Comparison of ENCODE assay signal across 9 mouse cellular contexts in the genomic region with DNA sequence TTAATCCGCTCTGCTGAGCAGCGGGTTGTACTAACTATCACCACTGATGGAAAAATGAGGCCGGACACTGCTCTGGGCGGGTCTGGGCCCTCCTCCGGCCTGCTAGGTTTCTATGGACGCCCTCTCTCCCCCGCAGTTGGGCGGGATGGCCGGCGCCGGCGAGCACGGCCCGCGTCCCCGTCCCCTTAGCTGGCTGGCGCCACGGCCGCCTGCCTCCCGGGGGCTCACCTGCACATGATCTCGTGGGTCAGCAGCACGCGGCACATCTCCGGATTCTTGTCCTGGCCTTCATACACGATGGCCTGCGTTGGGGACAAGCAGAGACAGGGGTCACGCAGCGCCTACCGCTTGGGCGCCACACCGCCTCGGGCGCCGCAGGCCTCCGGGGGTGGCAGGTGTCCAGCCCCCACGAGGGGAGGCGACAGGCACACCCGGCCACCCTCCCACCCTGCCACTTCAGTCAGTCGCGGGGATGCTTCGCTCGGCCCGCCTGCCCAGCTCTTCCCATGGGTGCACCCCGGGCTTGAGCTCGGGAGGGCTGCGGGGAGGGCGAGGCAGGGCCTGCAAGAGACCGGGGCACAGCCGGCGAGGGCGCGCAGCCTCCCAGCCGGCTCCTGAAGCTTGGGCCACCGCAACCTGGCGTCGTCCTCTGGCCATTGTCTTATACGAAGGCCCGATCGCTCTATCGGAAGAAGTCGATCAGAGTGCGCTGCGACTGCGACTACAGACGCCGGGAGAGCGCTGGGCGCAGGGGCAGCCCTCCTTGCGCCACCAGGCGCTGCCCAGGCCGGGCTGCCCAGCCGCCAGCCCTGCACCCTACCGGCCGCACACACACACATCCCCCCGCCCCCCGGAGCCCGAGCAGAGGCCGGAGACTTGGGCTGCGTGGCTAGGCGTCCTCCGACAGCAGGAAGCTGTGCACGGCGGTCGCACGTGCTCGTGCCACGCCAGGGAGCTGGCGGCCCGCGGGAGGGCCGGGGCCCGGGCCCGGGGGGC. TPM values are rescaled to one million over a fixed set of nuclear protein-coding genes. Genes with fewer than 3 reads are reported as not detected.
DNase-seq lines count a peak whose midpoint lies in the region; ATAC-seq and TF ChIP-seq lines count a peak whose summit lies in the region.
"Had no signal": no experiment of that assay in that cellular context is flagged by ENCODE, and none has a peak within 500 bp of the region (broad histone marks: within the 10 kb centered on the region; RNA-seq: fewer than 3 reads in every experiment).

No protein-coding gene starts in this region.

- no peak for TF ChIP-seq POLR2A in limb, embryonic 14.5 days (IDR thresholded peaks at IDR 0.05; ENCODE audit: borderline replicate concordance, extremely low read depth, insufficient read depth, insufficient read length)
- TF ChIP-seq POLR2A in testis, adult 2 months (IDR thresholded peaks at IDR 0.05; ENCODE audit: control insufficient read depth, low read depth, low read length): no peak

- peak overlapping the region; percentile 99 for H3K4me3 ChIP-seq in brown adipose tissue, adult 24 weeks (ENCODE audit: insufficient read depth, low read depth, low read length)
- peak overlapping the region; percentile 44 for H3K4me3 ChIP-seq in heart, embryonic 12.5 days
- H3K4me3 ChIP-seq in limb, embryonic 14.5 days (replicated peaks; ENCODE audit: low read length): peak overlapping the region; percentile 84
- peak overlapping the region; percentile 70 for H3K4me3 ChIP-seq in testis, adult 2 months (ENCODE audit: control insufficient read depth, low read depth, low read length)
- H3K4me3 ChIP-seq: erythroblast, embryonic 14.5 days had no signal

- H3K9ac ChIP-seq in heart, embryonic 12.5 days: peak overlapping the region; percentile 40
- H3K9ac ChIP-seq in limb, embryonic 14.5 days (ENCODE audit: low read depth, low read length, severe bottlenecking): peak overlapping the region; percentile 98

- TF ChIP-seq CTCF in testis, adult 2 months (IDR thresholded peaks at IDR 0.05; ENCODE audit: control insufficient read depth, insufficient read depth, insufficient replicate concordance, low read depth, low read length): no peak

- WGBS in heart, embryonic 12.5 days: 1% methylated on average over 91 of the region's 93 CpGs
- 3% methylated on average over 67 of the region's 93 CpGs for WGBS in limb, embryonic 14.5 days

- peaks cover 65% of the 10 kb centered on the region for H3K27me3 ChIP-seq in heart, embryonic 12.5 days (replicated peaks)
- peaks cover 4% of the 10 kb centered on the region for H3K27me3 ChIP-seq in limb, embryonic 14.5 days (ENCODE audit: control insufficient read depth, insufficient read depth, low read length)
- peaks cover 2% of the 10 kb centered on the region; the same call in 1 of the 2 replicates for H3K27me3 ChIP-seq in testis, adult 2 months (ENCODE audit: control insufficient read depth, insufficient read depth, low read length)

- no peaks in the 10 kb centered on the region for H3K9me3 ChIP-seq in heart, embryonic 12.5 days (replicated peaks)
- H3K9me3 ChIP-seq in limb, embryonic 14.5 days (ENCODE audit: control insufficient read depth, low read length): no peaks in the 10 kb centered on the region

- H3K4me2 ChIP-seq in heart, embryonic 12.5 days: peak overlapping the region; percentile 73
- peak overlapping the region; percentile 91 for H3K4me2 ChIP-seq in limb, embryonic 14.5 days (replicated peaks; ENCODE audit: low read depth, low read length, severe bottlenecking)

- H3K36me3 ChIP-seq in heart, embryonic 12.5 days: no peaks in the 10 kb centered on the region
- H3K36me3 ChIP-seq in limb, embryonic 14.5 days (ENCODE audit: control insufficient read depth, insufficient read depth, low read length): peaks cover 75% of the 10 kb centered on the region
- H3K36me3 ChIP-seq in testis, adult 2 months (ENCODE audit: control insufficient read depth, insufficient read depth, low read length): no peaks in the 10 kb centered on the region

- peak overlapping the region; percentile 84 for H3K27ac ChIP-seq in brown adipose tissue, adult 24 weeks (replicated peaks; ENCODE audit: low read depth, low read length)
- no peak overlapping the region for H3K27ac ChIP-seq in heart, embryonic 12.5 days (ENCODE audit: poor library complexity, severe bottlenecking)
- H3K27ac ChIP-seq in limb, embryonic 14.5 days (replicated peaks; ENCODE audit: low read depth, low read length): peak overlapping the region; percentile 95
- no peak overlapping the region for H3K27ac ChIP-seq in testis, adult 2 months (ENCODE audit: control insufficient read depth, insufficient read depth, low read depth, low read length)

- H3K4me1 ChIP-seq in brown adipose tissue, adult 24 weeks (ENCODE audit: control insufficient read depth, insufficient read depth, insufficient read length, low read length): peaks cover 12% of the 10 kb centered on the region; the same call in 1 of the 2 replicates
- H3K4me1 ChIP-seq in heart, embryonic 12.5 days (replicated peaks): peaks cover 32% of the 10 kb centered on the region
- H3K4me1 ChIP-seq in limb, embryonic 14.5 days (ENCODE audit: control insufficient read depth, insufficient read depth, low read length): peaks cover 16% of the 10 kb centered on the region
- H3K4me1 ChIP-seq in testis, adult 2 months (ENCODE audit: control insufficient read depth, insufficient read depth, low read length): peaks cover 18% of the 10 kb centered on the region

- peak; percentile 12 for DNase-seq in adrenal gland, postnatal 25 days
- DNase-seq in adrenal gland, postnatal 36 days: no peak
- DNase-seq in limb, embryonic 14.5 days (ENCODE audit: low spot score): no peak
- no peak for DNase-seq in Muller cell, postnatal 12 days (ENCODE audit: inconsistent ontology term)
- no peak for DNase-seq in layer of hippocampus, adult 11-12 months (ENCODE audit: low spot score)

- peak; percentile 3; the same call in 1 of the 2 replicates for ATAC-seq in heart, embryonic 12.5 days (ENCODE audit: insufficient number of reproducible peaks, low FRiP score)
- ATAC-seq in limb, embryonic 14.5 days (ENCODE audit: low FRiP score, low read depth): 0 out of 2 replicates have a peak, but pooled peaks have one; percentile 4

RNA-seq across cellular contexts. Expression of a gene that starts 4.9 kb away (rescaled TPM):
- 4.8 and 7.3 TPM in 2 replicates for total RNA-seq in adrenal gland, postnatal 25 days (2021)
- 1 to 10 TPM; 4.2 to 4.8 TPM for total RNA-seq in adrenal gland, postnatal 36 days (2021)
- 28.5 and 35.3 TPM in 2 replicates for polyA plus RNA-seq in brown adipose tissue, adult 24 weeks (2012; ENCODE audit: insufficient read depth, insufficient read length, missing spikeins)
- 0.61 and 0.65 TPM in 2 replicates for polyA plus RNA-seq in heart, embryonic 12.5 days (2016; fragmentation: Nextera tagmentation; extraction: Ambion mirVana)
- 80.3 and 93.2 TPM in 2 replicates for polyA plus RNA-seq in limb, embryonic 14.5 days (2012; rRNA removed)
- polyA plus RNA-seq in limb, embryonic 14.5 days (2014; fragmentation: Nextera tagmentation; extraction: Ambion mirVana): 15.3 and 17.8 TPM in 2 replicates
- polyA plus RNA-seq in testis, adult 2 months (2012; rRNA removed): 2.6 and 3.1 TPM in 2 replicates
- polyA plus RNA-seq: erythroblast, embryonic 14.5 days had no signal

Comparison
In these comparisons a context has a peak if more than half of its experiments do, and no peak if none do; other contexts are left out.
1. H3K27ac ChIP-seq: peak in brown adipose tissue, adult 24 weeks (single experiment) and limb, embryonic 14.5 days (single experiment); none in heart, embryonic 12.5 days (single experiment) and testis, adult 2 months (single experiment).
2. H3K4me3 ChIP-seq: peak in every context shown above with its lines; median percentile 99 in brown adipose tissue, adult 24 weeks; 84 in limb, embryonic 14.5 days; 70 in testis, adult 2 months; 44 in heart, embryonic 12.5 days.